Mouse (Mus musculus): ENCODE data around the gene Gm21788. TPM values are rescaled to one million over a fixed set of nuclear protein-coding genes. Genes with fewer than 3 reads are reported as not detected.
"Not testable (repeated sequence)": the region's sequence is repeated elsewhere in the genome, so short reads cannot be mapped to it uniquely, and the experiment has no call there.

The Gm21788 gene
- not detected in 2 replicates for total RNA-seq (2012; rRNA removed)
- not detected for polyA plus RNA-seq (2012; ENCODE audit: insufficient read depth in 1 of 2, insufficient read length in 2 of 2, low read depth in 1 of 2, low replicate concordance in 2 of 2, missing spikeins in 1 of 2)

DNA sequence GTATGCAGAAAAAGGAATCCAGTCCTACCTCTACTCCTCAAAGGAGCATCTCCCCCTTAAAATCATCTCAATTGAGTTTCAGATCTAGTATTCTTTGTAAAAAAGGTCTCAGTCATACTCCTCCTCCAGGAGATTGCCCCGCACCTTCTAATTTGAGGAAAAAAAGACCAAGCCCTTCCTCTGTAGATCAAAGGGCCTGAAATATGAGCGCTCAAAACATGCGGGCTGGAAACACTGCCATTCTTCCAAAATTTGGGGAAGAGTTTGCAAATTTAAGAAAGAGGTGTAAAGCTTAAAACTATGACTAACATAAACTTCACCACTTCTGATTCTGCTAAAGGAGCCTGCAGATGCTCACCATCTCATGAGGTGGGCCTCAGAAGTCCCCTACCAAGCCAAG, at the start of gene Gm21788:
Gene Gm21788 (plus strand): TSS at position 301 of the 400 bp plus-strand sequence.
- H3K9ac ChIP-seq (ENCODE audit: control insufficient read depth, low read depth, low read length, poor library complexity, severe bottlenecking); H3K9me3 ChIP-seq (replicated peaks; ENCODE audit: insufficient read depth, low read length); H3K27me3 ChIP-seq (ENCODE audit: control insufficient read depth in 1 of 2, insufficient read depth in 2 of 2, low read length in 2 of 2); H3K27ac ChIP-seq (ENCODE audit: control insufficient read depth, low read depth, low read length); H3K4me3 ChIP-seq (ENCODE audit: control insufficient read depth in 1 of 2, insufficient read depth in 1 of 2, low read depth in 2 of 2, low read length in 2 of 2); DNase-seq (ENCODE audit: low read depth, low spot score); H3K36me3 ChIP-seq (ENCODE audit: control insufficient read depth in 1 of 2, insufficient read depth in 2 of 2, low read length in 2 of 2); H3K4me1 ChIP-seq (ENCODE audit: control insufficient read depth in 1 of 2, insufficient read depth in 2 of 2, low read length in 2 of 2); H3K79me2 ChIP-seq (ENCODE audit: control insufficient read depth, insufficient read depth, low read length, poor library complexity): not testable (repeated sequence)

Other genes starting within 250 kb of the Gm21788 start
- gene Gm21244, start 235.7 kb upstream of the Gm21788 start, total RNA-seq (2012; rRNA removed): not detected in 2 replicates
- not detected for gene Gm21244, start 235.7 kb upstream of the Gm21788 start, polyA plus RNA-seq (2012; ENCODE audit: insufficient read depth in 1 of 2, insufficient read length in 2 of 2, low read depth in 1 of 2, low replicate concordance in 2 of 2, missing spikeins in 1 of 2)
- gene Gm28998, start 151.2 kb upstream of the Gm21788 start, total RNA-seq (2012; rRNA removed): not detected in 2 replicates
- gene Gm28998, start 151.2 kb upstream of the Gm21788 start, polyA plus RNA-seq (2012; ENCODE audit: insufficient read depth in 1 of 2, insufficient read length in 2 of 2, low read depth in 1 of 2, low replicate concordance in 2 of 2, missing spikeins in 1 of 2): not detected
- gene Gm20826, start 233.5 kb downstream of the Gm21788 start, total RNA-seq (2012; rRNA removed): not detected in 2 replicates
- not detected for gene Gm20826, start 233.5 kb downstream of the Gm21788 start, polyA plus RNA-seq (2012; ENCODE audit: insufficient read depth in 1 of 2, insufficient read length in 2 of 2, low read depth in 1 of 2, low replicate concordance in 2 of 2, missing spikeins in 1 of 2)

Data from MEL (cell line).